Mouse (Mus musculus): Measurements from ENCODE around the gene Atp1a1.

GRCm38 (mm10) chr3:101609302-101609701, 4.8 kb upstream of the Atp1a1 start:
- TF ChIP-seq CTCF (IDR thresholded peaks at IDR 0.05; ENCODE audit: control insufficient read depth, insufficient read depth, low read length) (no peak), POLR2A (IDR thresholded peaks at IDR 0.05; ENCODE audit: borderline replicate concordance, control insufficient read depth, low read depth, low read length) (no peak)

Data from bone marrow, adult 2 months (tissue).